Mouse (Mus musculus) stomach, postnatal 0 days (tissue): ENCODE data around the gene Spaca7.

Source experiments
- CTCF ChIP-seq: IDR thresholded peaks from 2 replicates; pipeline ENCODE4 v1.5.1; 2016; ENCODE audit warnings: antibody characterized with exemption, low read depth, mild to moderate bottlenecking, moderate library complexity
- EP300 ChIP-seq: optimal IDR thresholded peaks from 2 replicates; pipeline ENCODE3; 2016; ENCODE audit warnings: antibody characterized with exemption

DNA sequence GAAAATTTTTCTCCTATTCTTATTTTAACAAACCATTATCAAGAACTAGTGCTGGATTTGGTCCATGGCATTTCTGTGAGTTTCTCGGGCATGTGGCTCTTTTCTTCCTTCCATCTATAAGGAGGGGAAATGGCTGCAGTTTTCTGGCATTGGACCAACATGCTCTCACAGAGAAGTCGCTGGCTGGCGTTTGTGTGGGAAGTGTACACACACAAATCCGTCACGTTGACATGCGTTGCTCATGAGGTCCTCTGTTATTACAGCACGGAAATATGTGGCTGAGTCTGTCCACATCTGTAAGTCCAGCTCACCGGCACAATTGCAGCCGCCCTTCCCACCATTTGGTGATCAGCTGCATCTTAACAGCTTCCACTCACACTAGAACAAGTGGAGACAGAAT is 37.2 kb upstream of the Spaca7 start:
- no peak for TF ChIP-seq CTCF
- no peak for TF ChIP-seq EP300
